Mouse (Mus musculus) spleen, adult 2 months (tissue): ENCODE results near the gene Fbxl17. TPM values are rescaled to one million over a fixed set of nuclear protein-coding genes. Genes with fewer than 3 reads are reported as not detected.

ENCODE experiments used
- DNase-seq, 2 experiments: peaks; one replicate each; pipeline versions ENCODE4 v3.0.0 to v3.0.0-alpha.2; 2012 to 2021; ENCODE audit warnings: low spot score in 2 of 2, low read depth in 1 of 2
- H3K27ac ChIP-seq: fragments of 200-500 bp; 2 replicates; pipeline ENCODE4 v1.5.1; 2012; ENCODE audit warnings: low read length, inconsistent platforms; ENCODE audit not compliant: insufficient read depth
- H3K27me3 ChIP-seq: fragments of 200-500 bp; 2 replicates; pipeline ENCODE4 v1.6.1; 2012; ENCODE audit warnings: mild to moderate bottlenecking, moderate library complexity, low read length, inconsistent platforms; ENCODE audit not compliant: control insufficient read depth, insufficient read depth
- H3K36me3 ChIP-seq: fragments of 200-500 bp; 2 replicates; pipeline ENCODE4 v1.6.1; 2012; ENCODE audit warnings: mild to moderate bottlenecking, low read length, inconsistent platforms; ENCODE audit not compliant: control insufficient read depth, insufficient read depth
- H3K4me1 ChIP-seq: fragments of 200-500 bp; 2 replicates; pipeline ENCODE4 v1.6.1; 2011; ENCODE audit warnings: inconsistent platforms; ENCODE audit not compliant: control insufficient read depth, insufficient read depth, insufficient read length
- H3K4me3 ChIP-seq: fragments of 200-500 bp; 2 replicates; pipeline ENCODE4 v1.5.1; 2011; ENCODE audit warnings: mild to moderate bottlenecking, inconsistent platforms; ENCODE audit not compliant: insufficient read depth, insufficient read length; ENCODE audit errors: extremely low read depth
- CTCF ChIP-seq: fragments of 200-500 bp; IDR thresholded peaks from 2 replicates; pipeline ENCODE4 v1.5.1; 2011; ENCODE audit warnings: mild to moderate bottlenecking, inconsistent platforms; ENCODE audit not compliant: insufficient read depth, insufficient read length, insufficient replicate concordance; ENCODE audit errors: extremely low read depth
- POLR2A ChIP-seq: fragments of 200-500 bp; IDR thresholded peaks from 2 replicates; pipeline ENCODE4 v1.6.1; 2011; ENCODE audit warnings: low read depth, low read length, inconsistent platforms
- WGBS: fragments of 180-500 bp; shearing (Covaris S2); methylation state at CpG from one replicate; pipeline ENCODE4 v1.1.7; 2018; 5-methylcytosine and 5-hydroxymethylcytosine counted together
- polyA plus RNA-seq: library from polyadenylated mRNA; depleted of rRNA; stranded (reverse); fragments of >200 nt; gene quantifications from 2 replicates; pipeline ENCODE4 v1.2.3, GENCODE M21; 2012

Gene Fbxl17
- polyA plus RNA-seq, 1 experiment, result 4.7 TPM

DNA sequence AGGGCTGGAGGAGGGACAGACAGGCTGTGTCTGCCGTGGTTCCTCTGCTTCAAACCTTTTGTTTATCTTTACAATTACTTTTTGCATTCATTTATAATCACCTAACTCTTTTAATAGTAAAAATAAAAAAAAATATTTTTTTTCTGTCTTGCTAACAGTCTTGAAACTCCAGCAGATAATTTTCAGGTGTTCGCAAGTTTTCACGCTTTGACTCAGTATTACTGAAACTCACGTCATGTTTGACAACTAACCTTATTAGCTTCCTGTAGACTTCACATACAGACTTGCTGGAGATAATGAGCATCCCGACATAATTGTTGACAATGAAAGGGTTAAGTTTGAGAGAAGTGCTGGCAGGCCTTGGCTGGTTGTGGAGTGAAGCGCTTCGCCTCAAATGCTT, 340.6 kb downstream of the Fbxl17 start:
- Histone ChIP-seq H3K4me1 (no peaks in the 10 kb centered on the region), H3K27me3 (no peaks in the 10 kb centered on the region), H3K27ac (no peak overlapping the region), H3K4me3 (no peak overlapping the region), H3K36me3 (no peaks in the 10 kb centered on the region)
- 86% methylated on average over 7 of the region's 7 CpGs for WGBS
- no peak for DNase-seq
- TF ChIP-seq POLR2A, result no peak
- TF ChIP-seq CTCF, result no peak

DNA sequence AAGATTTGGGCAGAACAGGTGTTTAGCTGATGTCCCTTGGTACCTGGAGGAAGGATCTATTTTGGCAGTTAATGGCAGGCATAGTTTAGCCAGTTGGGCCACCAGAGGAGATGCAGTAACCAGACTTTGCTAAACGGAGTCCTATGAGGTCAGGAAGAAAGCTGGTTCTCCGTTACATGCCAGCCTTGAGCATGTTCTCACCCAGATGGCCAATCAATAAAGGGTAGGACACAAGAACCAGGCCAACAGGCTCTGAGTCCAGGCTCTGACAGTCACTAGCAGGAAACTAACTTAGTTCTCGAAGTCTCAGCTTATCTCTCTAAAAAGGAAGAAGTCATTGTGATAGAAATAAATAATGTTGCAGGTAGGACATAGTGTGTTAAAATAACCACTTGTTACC, 341.4 kb downstream of the Fbxl17 start:
- Histone ChIP-seq H3K27ac (no peak overlapping the region), H3K4me1 (no peaks in the 10 kb centered on the region), H3K4me3 (no peak overlapping the region), H3K27me3 (no peaks in the 10 kb centered on the region), H3K36me3 (no peaks in the 10 kb centered on the region)
- DNase-seq, result no peak
- WGBS, result 83% methylated on average over 3 of the region's 3 CpGs
- no peak for TF ChIP-seq CTCF
- no peak for TF ChIP-seq POLR2A

DNA sequence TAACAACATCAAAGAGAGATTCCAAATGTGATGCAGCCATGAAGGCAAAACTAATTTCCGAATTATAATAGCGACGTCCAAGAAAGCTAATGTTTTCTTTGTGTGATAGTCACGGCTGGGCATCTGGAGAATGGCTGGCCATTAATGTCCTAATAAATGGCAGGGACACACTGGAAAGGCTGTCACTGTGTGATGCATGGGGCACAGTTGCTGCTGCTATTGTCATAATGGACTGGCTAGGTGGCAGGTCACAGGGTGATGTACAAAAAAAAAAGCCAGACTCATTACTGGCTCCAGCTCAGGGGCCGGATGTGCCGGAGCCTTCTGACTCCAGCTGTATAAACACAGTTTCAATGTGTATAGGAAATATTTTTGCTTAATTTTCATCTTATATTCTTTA, 341.9 kb downstream of the Fbxl17 start:
- no peaks in the 10 kb centered on the region for H3K27me3 ChIP-seq
- H3K4me3 ChIP-seq, result no peak overlapping the region
- no peak for TF ChIP-seq POLR2A
- TF ChIP-seq CTCF, result no peak
- no peak overlapping the region for H3K27ac ChIP-seq
- H3K36me3 ChIP-seq, result no peaks in the 10 kb centered on the region
- 92% methylated on average over 6 of the region's 6 CpGs for WGBS
- DNase-seq, result no peak
- no peaks in the 10 kb centered on the region for H3K4me1 ChIP-seq

DNA sequence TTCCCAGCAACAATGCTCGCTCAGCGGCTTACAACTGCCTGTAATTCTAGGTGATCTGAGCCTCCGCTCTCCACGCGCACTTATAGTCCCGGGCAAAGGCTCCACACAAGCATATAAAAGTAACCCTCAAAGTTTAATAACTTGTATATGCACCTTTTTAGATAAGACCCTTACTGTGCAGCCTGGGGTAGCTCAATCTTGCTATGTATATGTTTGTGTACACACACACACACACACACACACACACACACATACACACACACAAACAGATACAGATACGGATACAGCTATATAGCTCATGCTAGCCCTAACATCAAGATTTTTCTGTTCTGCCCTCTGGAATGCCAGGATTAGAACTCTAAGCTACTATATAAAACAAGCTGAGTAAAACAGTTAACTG, 342.8 kb downstream of the Fbxl17 start:
- H3K27ac ChIP-seq, result no peak overlapping the region
- 94% methylated on average over 7 of the region's 7 CpGs for WGBS
- no peaks in the 10 kb centered on the region for H3K4me1 ChIP-seq
- no peak for DNase-seq
- no peak overlapping the region for H3K4me3 ChIP-seq
- H3K36me3 ChIP-seq, result no peaks in the 10 kb centered on the region
- no peaks in the 10 kb centered on the region for H3K27me3 ChIP-seq
- TF ChIP-seq POLR2A (no peak), CTCF (no peak)

DNA sequence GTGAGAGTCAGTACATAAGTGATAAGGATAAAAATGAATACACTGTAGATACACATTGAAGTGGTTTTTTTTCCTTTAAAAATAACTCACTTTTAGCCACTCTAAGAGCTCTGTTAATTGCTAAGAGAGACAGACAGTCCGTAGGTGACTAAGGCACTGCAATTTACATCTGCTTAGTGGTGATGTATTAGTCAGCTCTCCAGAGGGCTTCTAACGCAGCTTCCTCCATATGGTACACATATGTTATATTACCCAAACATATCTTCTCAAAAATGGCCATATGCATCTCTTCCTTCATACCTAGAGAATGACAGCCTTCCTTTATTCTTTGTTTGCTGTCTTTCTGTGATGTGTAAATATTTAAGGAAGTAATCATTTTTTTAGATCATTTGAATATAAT, 353.3 kb downstream of the Fbxl17 start:
- TF ChIP-seq POLR2A, result no peak
- TF ChIP-seq CTCF, result no peak

DNA sequence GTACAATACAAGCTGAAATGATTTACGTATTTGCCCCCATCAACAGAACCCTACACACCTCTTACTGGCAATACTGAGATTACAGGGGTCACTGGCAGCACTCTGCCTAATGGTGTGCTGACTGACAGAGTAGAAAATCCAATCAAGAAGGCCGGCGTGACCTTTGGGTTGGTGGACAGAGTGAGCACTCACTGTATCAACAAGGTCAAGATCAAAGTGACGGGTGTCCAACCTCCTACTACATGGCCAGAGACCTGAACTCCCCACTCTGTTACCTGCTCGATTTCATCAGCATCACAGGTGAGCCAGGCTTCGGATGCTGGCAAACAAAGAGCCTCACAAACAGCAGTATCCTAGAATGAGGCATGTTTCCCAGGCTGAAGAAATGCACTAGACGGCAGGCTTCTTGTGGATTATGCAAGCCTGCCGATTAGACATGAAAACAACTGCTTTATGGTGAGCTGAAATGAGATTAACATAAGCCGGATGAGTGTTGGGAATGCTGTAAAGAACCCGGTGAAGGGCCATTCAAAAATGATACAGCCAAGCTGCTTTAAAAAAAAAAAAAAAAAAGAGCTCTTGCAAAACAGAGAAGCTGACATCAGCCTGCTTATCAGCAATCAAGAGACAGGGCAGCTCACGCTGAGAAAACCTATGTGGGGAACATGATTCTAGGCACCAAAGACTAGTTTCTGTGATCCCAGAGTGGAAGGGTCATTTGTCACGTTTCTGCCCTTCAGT, 353.9 kb downstream of the Fbxl17 start:
- TF ChIP-seq CTCF, result no peak
- no peak for TF ChIP-seq POLR2A
- Histone ChIP-seq H3K4me1 (no peaks in the 10 kb centered on the region), H3K27me3 (no peaks in the 10 kb centered on the region), H3K27ac (no peak overlapping the region), H3K36me3 (no peaks in the 10 kb centered on the region), H3K4me3 (no peak overlapping the region)
- 86% methylated on average over 12 of the region's 12 CpGs for WGBS
- DNase-seq, result no peak

More for the DNA sequence above, 353.3 kb downstream of the Fbxl17 start:
- WGBS, result 85% methylated on average over 2 of the region's 2 CpGs
- DNase-seq, result no peak
- no peak overlapping the region for H3K4me3 ChIP-seq
- H3K36me3 ChIP-seq, result no peaks in the 10 kb centered on the region
- no peak overlapping the region for H3K27ac ChIP-seq
- H3K4me1 ChIP-seq, result no peaks in the 10 kb centered on the region
- H3K27me3 ChIP-seq, result no peaks in the 10 kb centered on the region

DNA sequence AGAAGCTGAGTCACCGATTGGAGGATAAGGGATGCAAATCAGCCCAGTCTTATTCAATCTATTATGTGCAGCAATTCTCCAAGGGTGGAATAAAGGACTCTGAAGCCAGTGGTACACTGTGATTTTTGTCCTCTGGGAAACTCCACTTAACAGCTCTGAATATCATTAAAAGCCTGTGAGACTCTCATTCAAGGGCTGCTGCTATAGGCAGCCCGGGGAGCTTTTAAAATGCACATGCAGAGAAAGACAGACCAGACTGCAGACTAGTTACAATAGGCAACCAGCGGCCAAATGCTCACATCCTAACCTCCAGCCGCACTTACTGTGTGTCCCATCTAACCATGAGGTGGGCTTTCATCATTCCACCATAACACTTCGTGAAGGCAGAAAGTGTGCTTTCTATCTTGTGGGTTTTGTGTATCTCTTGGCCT, 354.5 kb downstream of the Fbxl17 start:
- WGBS, result 92% methylated on average over 5 of the region's 5 CpGs
- H3K27ac ChIP-seq, result no peak overlapping the region
- TF ChIP-seq CTCF (no peak), POLR2A (no peak)

More for the DNA sequence above, 354.5 kb downstream of the Fbxl17 start:
- Histone ChIP-seq H3K4me1 (no peaks in the 10 kb centered on the region), H3K4me3 (no peak overlapping the region), H3K36me3 (no peaks in the 10 kb centered on the region), H3K27me3 (no peaks in the 10 kb centered on the region)
- DNase-seq, result no peak
